Mouse (Mus musculus) central nervous system, embryonic 18 days (tissue): Measurements from ENCODE around the gene Slc25a19. TPM values are rescaled to one million over a fixed set of nuclear protein-coding genes. Genes with fewer than 3 reads are reported as not detected.

Experiments used
- polyA plus RNA-seq: library from polyadenylated mRNA; depleted of rRNA; stranded (reverse); fragments of >200 nt; gene quantifications from 2 replicates; pipeline ENCODE4 v1.2.3, GENCODE M21; 2012; rRNA removed

Slc25a19 gene
- 71.3 and 78.6 TPM in 2 replicates for polyA plus RNA-seq

DNA sequence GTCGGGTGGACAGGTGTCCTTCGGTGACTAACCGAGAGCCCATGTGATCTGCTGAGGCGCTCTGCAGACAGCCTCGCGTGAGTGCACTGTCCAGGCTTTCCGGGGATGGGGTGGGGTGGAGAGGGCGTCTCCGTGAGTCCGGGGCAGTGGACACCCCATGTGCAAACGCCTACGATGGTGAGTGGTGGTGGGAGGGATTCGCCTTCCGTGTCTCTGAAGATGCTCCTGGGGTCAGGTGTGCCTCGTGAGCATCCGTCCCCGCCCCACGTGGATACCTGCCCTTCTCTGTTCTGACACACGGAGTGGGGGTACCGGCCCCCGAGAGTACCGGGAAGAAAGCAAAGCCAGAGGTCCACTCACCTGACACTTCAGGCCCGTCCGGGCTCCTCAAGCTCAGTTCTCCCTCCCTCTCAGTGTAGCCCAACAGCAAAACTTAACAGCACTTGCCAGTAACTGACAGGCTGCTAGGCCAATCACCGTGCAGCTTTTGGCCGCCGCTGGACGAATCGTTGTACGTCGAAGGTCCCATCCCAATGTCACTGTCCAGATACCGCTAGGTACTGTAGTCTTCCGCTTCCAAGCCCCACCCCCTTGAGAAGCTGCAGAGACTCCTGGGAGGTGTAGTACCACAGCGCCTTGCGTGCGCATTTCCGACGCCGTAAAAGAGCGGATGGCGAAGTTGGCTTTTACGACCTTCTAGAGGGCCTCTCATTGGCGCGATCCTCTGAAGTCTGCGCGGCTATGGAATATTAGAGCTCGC lies at the start of gene Slc25a19:
Gene Slc25a19 (minus strand): TSS at position 591 of the 760 bp plus-strand sequence.

DNA sequence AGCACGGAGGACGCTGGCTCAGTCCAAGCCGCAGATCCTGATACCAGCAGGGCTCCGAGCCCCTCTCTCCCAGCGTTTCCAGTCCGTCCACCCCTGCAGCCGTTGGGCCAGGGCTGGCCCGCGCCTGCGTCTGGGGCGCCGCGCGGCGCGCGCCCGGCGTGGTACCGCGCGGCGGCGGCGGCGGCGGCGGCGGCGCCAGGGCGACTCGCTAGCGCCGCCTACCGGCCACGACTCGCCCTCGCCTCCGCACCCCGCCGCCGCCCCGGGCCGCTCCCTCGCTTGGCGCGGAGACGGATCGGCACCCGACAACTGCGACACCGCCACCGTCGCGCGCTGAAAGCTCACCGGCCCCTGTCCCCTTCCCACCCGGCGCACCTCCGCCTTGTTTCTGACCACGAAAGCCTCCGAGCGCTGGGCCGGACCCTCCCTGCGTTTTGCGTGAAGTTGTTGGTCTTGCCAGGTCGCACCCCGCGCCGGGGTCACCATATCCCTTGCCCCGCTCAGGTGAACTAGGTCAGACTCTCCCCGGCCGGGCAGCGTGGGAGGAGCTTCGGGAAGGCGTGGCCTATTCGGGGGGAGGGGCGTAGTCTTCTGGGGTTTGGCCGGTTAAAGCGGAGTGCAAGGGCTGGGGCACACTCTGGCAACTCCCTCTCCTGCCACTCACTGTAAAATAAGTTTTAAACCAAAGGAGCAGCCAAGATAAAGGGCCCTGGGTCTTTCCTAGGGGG lies 15.5 kb downstream of the Slc25a19 start, which contains the start of gene Mif4gd:
Gene Mif4gd (minus strand): TSS at position 560 of the 728 bp plus-strand sequence.

DNA sequence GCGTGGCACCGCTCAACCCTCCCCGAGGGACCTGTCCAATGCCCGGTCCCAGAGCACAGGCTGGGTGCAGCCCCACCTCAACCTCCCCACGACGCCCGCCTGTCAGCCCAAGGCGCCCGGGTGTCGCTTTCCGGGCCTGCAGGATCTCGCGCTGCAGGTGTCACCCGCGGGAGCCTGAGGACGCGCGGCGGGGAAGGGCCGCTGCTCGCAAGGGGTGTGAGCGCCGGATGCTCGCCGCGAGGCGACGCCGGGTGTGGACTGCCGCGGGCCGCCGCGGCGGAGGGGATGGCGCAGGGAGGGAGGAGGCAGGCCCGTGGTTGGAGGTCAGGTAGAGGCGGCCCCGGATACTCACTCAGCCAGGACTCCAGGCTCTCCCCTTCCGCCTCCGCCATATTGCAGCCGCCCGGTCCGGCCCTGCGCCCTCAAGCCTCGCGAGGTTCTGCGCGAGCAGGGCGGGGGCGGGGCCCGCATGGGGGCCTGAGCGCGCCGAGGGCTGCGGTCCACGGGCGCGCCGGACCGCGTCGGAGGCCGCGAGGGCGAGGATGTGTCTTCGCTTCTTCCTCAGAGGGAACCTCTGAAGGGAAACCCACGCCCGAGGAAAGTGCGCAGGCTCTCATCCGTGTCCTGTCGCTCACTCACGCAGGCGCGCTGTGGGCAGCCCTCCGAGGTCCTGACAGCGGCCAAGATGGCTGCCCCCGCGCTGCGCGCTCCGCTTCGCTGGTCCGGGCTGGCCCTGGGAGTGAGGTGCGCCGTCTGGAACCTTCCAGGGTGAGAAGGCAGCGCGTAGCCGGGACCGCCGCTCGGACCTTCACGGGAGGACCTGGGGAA lies 24.4 kb downstream of the Slc25a19 start, which contains the start of the genes Mrps7 and Gga3:
Gene Mrps7 (plus strand): TSS at position 450 of the 828 bp plus-strand sequence.
Gene Gga3 (minus strand): TSS at position 576 of the 828 bp plus-strand sequence.

Other genes with a start within 250 kb of the Slc25a19 start
- 31.5 and 32.2 TPM in 2 replicates for gene Cdr2l, start 246.4 kb downstream of the Slc25a19 start, polyA plus RNA-seq
- gene Mrpl58, start 224.5 kb downstream of the Slc25a19 start, polyA plus RNA-seq: 103 and 122 TPM in 2 replicates
- 444 and 496 TPM in 2 replicates for gene Atp5h, start 208.3 kb downstream of the Slc25a19 start, polyA plus RNA-seq
- 49.7 and 50.7 TPM in 2 replicates for gene Kctd2, start 208.2 kb downstream of the Slc25a19 start, polyA plus RNA-seq
- 0.09 TPM in 1 of 2 replicates, not detected in the other for gene Trim80, start 187.8 kb downstream of the Slc25a19 start, polyA plus RNA-seq
- 0.10 TPM in 1 of 2 replicates, not detected in the other for gene Slc16a5, start 165.8 kb downstream of the Slc25a19 start, polyA plus RNA-seq
- gene Armc7, start 152.6 kb downstream of the Slc25a19 start, polyA plus RNA-seq: 9.9 and 10.3 TPM in 2 replicates
- 69.7 and 88.0 TPM in 2 replicates for gene Nt5c, start 136.4 kb downstream of the Slc25a19 start, polyA plus RNA-seq
- 1,339 and 1,384 TPM in 2 replicates for gene Jpt1, start 113.9 kb downstream of the Slc25a19 start, polyA plus RNA-seq
- 630 and 633 TPM in 2 replicates for gene Sumo2, start 92.0 kb downstream of the Slc25a19 start, polyA plus RNA-seq
- gene Nup85, start 63.9 kb downstream of the Slc25a19 start, polyA plus RNA-seq: 122 and 125 TPM in 2 replicates
- gene Mrps7, start 24.4 kb downstream of the Slc25a19 start, polyA plus RNA-seq: 40.5 and 43.5 TPM in 2 replicates
- 44.8 and 47.4 TPM in 2 replicates for gene Gga3, start 24.2 kb downstream of the Slc25a19 start, polyA plus RNA-seq
- 20.5 and 21.5 TPM in 2 replicates for gene Mif4gd, start 15.3 kb downstream of the Slc25a19 start, polyA plus RNA-seq
- gene Grb2, start 80.3 kb upstream of the Slc25a19 start, polyA plus RNA-seq: 149 and 150 TPM in 2 replicates
- gene Tmem94, start 137.1 kb upstream of the Slc25a19 start, polyA plus RNA-seq: 33.2 and 39.8 TPM in 2 replicates
- gene Caskin2, start 185.3 kb upstream of the Slc25a19 start, polyA plus RNA-seq: 11.0 and 11.8 TPM in 2 replicates
- 24.4 and 26.9 TPM in 2 replicates for gene Tsen54, start 186.4 kb upstream of the Slc25a19 start, polyA plus RNA-seq
- gene Llgl2, start 195.8 kb upstream of the Slc25a19 start, polyA plus RNA-seq: 1.4 and 1.6 TPM in 2 replicates
- 0.13 and 0.22 TPM in 2 replicates for gene Myo15b, start 230.1 kb upstream of the Slc25a19 start, polyA plus RNA-seq